Mouse (Mus musculus): ENCODE measurements at regions not wholly inside any gene's neighbourhood (a gene's known extent, or its start where the extent isn't known, plus 50 kb on each side); places are given as distances from the start of the nearest gene placed in this dataset.
A peak's percentile ranks its signal among the peaks of the same experiment; 100 is the strongest.

DNA sequence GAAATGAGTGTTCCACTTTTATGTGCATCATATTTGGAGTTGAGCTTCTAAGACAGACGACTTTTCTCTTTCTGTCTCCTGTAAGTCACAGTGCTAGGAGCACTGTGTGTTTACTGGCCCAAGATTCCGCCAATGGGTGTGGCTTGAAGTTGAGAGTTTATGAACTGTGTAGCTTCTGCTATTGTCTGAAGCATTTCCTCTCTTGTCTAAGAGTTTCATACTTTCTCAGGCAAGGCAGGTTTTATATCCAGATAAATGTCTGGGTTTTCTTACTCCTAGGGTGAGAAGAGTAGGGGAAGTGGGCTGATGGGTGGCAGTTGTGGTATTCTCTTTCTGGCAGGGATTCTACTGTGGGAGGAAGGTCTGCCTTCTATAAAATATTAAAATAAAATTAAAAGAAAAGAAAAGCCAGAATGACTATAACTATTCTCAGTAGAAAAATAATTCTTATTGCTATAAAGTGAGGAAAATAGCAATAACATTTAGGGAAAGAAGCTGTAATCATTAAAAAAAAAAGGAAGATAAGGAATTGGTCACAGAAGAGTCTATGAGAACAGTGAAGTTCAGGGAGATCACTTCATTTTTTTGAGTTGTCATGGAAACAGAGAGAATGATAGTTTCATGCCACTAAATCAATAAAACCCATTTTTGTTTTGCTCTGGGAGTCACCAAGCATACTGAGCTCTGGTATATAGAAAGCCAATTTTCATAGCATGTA is 147.9 kb upstream of the Cdkn2b start:
- Histone ChIP-seq H3K4me1 (ENCODE audit: control insufficient read depth, insufficient read depth, low read length) (no peaks in the 10 kb centered on the region), H3K4me3 (replicated peaks; ENCODE audit: insufficient read depth, low read depth, low read length) (no peak overlapping the region), H3K27ac (ENCODE audit: insufficient read depth, low read length) (no peak overlapping the region), H3K27me3 (ENCODE audit: control insufficient read depth, insufficient read depth, low read length) (no peaks in the 10 kb centered on the region)
- WGBS, result 82% methylated on average over 2 of the region's 2 CpGs
- TF ChIP-seq POLR2A (IDR thresholded peaks at IDR 0.05; ENCODE audit: borderline replicate concordance, insufficient read depth, low read length) (no peak), CTCF (IDR thresholded peaks at IDR 0.05; ENCODE audit: borderline replicate concordance, insufficient read depth, low read depth, low read length) (no peak)
- DNase-seq, result no peak

DNA sequence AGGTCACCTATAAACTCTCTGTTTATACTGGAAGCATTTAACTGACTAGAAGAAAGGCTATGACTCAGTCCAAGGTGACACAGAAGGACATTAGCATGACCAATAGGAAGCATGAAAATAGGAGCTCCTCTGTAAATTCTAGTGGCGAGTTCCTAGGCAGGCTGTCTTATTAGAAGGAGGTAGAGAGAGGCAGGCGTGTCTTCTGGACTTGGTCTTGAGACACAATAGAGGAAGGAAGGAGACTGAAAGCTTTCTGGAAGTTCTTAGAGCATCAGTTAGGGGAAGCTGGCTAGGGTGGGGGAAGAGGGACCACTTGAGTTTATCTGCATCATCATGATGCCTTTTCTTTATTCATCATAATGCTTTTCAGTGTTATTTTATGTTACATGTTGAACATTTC is 147.0 kb upstream of the Cdkn2b start:
- DNase-seq, result no peak
- Histone ChIP-seq H3K4me3 (replicated peaks; ENCODE audit: insufficient read depth, low read depth, low read length) (no peak overlapping the region), H3K27ac (ENCODE audit: insufficient read depth, low read length) (no peak overlapping the region), H3K4me1 (ENCODE audit: control insufficient read depth, insufficient read depth, low read length) (no peaks in the 10 kb centered on the region), H3K27me3 (ENCODE audit: control insufficient read depth, insufficient read depth, low read length) (no peaks in the 10 kb centered on the region)
- TF ChIP-seq CTCF (IDR thresholded peaks at IDR 0.05; ENCODE audit: borderline replicate concordance, insufficient read depth, low read depth, low read length) (no peak), POLR2A (IDR thresholded peaks at IDR 0.05; ENCODE audit: borderline replicate concordance, insufficient read depth, low read length) (no peak)
- WGBS, result 96% methylated on average over 2 of the region's 2 CpGs

DNA sequence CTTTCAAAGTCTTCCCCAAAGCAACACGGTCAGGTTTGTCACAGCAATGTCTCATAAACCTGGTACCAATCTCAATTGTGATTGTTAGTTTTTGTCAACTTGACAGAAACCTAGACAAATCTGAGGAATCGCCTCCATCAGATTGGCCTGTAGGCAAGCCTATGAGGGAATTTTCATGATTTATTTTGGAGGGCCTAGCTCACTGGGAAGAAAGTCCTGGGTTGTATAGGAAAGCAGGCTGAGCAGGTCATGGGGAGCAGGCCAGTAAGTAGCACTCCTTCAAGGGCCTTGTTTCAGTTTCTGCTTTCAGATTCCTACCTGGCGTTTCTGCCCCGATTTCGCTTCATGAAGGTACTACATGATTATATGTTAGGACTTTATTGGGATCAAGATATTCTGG is 144.1 kb upstream of the Cdkn2b start:
- TF ChIP-seq CTCF (IDR thresholded peaks at IDR 0.05; ENCODE audit: borderline replicate concordance, insufficient read depth, low read depth, low read length), result no peak
- no peak for TF ChIP-seq POLR2A (IDR thresholded peaks at IDR 0.05; ENCODE audit: borderline replicate concordance, insufficient read depth, low read length)
- H3K4me1 ChIP-seq (ENCODE audit: control insufficient read depth, insufficient read depth, low read length), result no peaks in the 10 kb centered on the region
- 96% methylated on average over 5 of the region's 5 CpGs for WGBS
- no peak overlapping the region for H3K4me3 ChIP-seq (replicated peaks; ENCODE audit: insufficient read depth, low read depth, low read length)
- H3K27me3 ChIP-seq (ENCODE audit: control insufficient read depth, insufficient read depth, low read length), result no peaks in the 10 kb centered on the region
- no peak for DNase-seq
- no peak overlapping the region for H3K27ac ChIP-seq (ENCODE audit: insufficient read depth, low read length)

DNA sequence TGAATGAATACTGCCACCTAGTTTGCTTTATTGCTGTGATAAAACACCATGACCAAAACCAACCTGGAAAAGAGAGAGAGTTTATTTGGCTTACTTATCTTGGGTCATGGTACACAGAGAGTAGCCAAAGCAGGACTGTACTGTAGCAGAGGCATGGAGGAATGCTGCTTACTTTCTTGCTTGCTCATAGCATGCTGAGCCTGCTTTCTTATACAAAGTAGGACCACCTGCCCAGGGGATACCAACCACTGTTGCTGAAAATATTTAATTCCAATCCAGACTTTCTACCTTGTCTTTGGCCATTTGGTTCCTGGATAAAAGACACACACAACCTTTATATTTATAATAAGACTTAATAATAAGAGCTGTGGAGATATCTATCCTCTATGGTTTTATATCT is 142.2 kb upstream of the Cdkn2b start:
- Histone ChIP-seq H3K4me3 (replicated peaks; ENCODE audit: insufficient read depth, low read depth, low read length) (no peak overlapping the region), H3K27me3 (ENCODE audit: control insufficient read depth, insufficient read depth, low read length) (no peaks in the 10 kb centered on the region), H3K4me1 (ENCODE audit: control insufficient read depth, insufficient read depth, low read length) (no peaks in the 10 kb centered on the region), H3K27ac (ENCODE audit: insufficient read depth, low read length) (no peak overlapping the region)
- TF ChIP-seq POLR2A (IDR thresholded peaks at IDR 0.05; ENCODE audit: borderline replicate concordance, insufficient read depth, low read length), result no peak
- no peak for TF ChIP-seq CTCF (IDR thresholded peaks at IDR 0.05; ENCODE audit: borderline replicate concordance, insufficient read depth, low read depth, low read length)
- no peak for DNase-seq

DNA sequence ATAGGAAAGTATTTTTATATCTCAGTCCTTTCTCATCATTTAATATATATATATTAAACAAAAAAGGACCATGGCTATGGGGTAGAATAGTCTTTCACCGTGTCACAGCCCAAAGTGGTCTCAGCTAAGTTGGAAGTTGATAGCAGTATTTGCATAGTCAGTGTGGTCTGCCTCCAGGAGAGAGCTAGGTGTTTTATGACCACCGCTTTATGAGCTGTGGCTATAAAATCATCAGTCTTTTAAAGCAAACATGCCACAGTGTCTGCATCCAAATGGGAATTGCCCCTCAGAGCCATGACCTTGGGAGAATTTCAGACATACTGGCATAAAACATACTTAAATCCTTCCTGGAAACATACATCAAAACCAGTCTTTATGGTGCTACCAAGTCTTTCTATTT is 140.9 kb upstream of the Cdkn2b start:
- TF ChIP-seq CTCF (IDR thresholded peaks at IDR 0.05; ENCODE audit: borderline replicate concordance, insufficient read depth, low read depth, low read length) (no peak), POLR2A (IDR thresholded peaks at IDR 0.05; ENCODE audit: borderline replicate concordance, insufficient read depth, low read length) (no peak)
- Histone ChIP-seq H3K4me1 (ENCODE audit: control insufficient read depth, insufficient read depth, low read length) (no peaks in the 10 kb centered on the region), H3K27ac (ENCODE audit: insufficient read depth, low read length) (no peak overlapping the region), H3K27me3 (ENCODE audit: control insufficient read depth, insufficient read depth, low read length) (no peaks in the 10 kb centered on the region), H3K4me3 (replicated peaks; ENCODE audit: insufficient read depth, low read depth, low read length) (no peak overlapping the region)
- WGBS, result 83% methylated on average over 2 of the region's 2 CpGs
- DNase-seq, result no peak

DNA sequence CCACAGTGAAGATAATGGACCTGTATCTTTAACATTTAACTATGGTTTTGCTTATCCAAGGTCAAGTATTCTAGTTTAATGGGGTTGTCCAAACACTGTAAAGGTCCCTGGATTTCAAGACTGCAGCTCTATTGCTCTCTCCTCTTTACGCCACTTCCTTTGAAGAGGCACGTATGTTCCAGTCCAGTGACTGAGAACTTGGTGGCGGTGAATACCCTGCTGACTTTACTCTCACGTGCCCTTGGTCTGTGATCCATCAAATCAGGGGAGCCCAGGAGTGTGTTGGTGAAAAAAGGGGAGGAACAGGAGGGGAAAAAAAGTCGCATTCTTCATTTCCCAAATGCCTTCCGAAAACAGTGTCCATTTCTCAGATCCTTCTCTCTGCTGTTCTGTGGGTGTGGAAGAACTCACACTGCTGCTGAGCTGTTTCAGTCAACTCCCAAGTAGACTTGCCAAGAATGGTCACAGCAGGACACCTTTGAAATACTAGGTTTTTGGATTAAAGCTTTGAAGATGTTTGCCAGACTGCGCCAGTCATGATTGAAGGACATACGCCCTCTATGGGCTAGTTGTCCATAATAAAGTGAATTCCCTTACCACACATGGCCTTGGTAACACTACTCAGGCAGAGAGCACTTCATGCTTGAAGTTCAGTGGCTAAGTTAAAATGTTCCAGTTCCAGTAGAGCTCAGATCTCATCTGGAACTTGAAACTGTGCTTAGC is 136.1 kb upstream of the Cdkn2b start:
- Histone ChIP-seq H3K27me3 (ENCODE audit: control insufficient read depth, insufficient read depth, low read length) (no peaks in the 10 kb centered on the region), H3K4me1 (ENCODE audit: control insufficient read depth, insufficient read depth, low read length) (peaks cover 12% of the 10 kb centered on the region; the same call in 1 of the 2 replicates), H3K4me3 (replicated peaks; ENCODE audit: insufficient read depth, low read depth, low read length) (no peak overlapping the region), H3K27ac (ENCODE audit: insufficient read depth, low read length) (no peak overlapping the region)
- peak; percentile 27 to 67 for DNase-seq
- WGBS, result 36% methylated on average over 8 of the region's 8 CpGs
- TF ChIP-seq CTCF (IDR thresholded peaks at IDR 0.05; ENCODE audit: borderline replicate concordance, insufficient read depth, low read depth, low read length) (no peak; the same call in 1 of the 2 replicates), POLR2A (IDR thresholded peaks at IDR 0.05; ENCODE audit: borderline replicate concordance, insufficient read depth, low read length) (no peak)

DNA sequence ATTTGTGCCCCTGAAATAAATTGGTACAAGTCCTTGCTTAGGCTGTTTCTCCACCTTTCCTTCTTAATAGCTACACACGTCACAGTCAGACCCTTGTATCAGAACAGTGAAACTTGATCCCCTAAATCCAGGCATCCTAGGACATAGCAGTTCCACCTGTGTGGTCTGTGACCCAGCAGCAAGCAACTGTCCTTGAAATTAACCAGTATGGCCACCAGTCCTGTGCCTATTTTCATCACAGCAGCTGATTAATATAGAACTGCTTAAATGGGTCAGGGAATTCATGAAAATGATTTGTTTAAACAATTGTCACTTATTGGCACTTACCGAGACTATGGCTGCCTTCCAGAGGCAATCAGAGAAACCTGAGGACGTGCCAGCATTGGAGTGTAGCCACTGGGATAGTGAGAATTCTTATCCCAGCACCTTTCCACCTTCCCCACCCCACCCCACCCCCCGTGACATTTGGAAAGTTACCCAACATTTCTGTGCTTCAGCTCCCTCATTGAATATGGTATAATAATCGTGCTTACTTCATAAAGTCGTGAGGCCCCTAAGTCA is 135.4 kb upstream of the Cdkn2b start:
- no peak overlapping the region for H3K4me3 ChIP-seq (replicated peaks; ENCODE audit: insufficient read depth, low read depth, low read length)
- WGBS, result 18% methylated on average over 6 of the region's 6 CpGs
- no peak for TF ChIP-seq CTCF (IDR thresholded peaks at IDR 0.05; ENCODE audit: borderline replicate concordance, insufficient read depth, low read depth, low read length)
- TF ChIP-seq POLR2A (IDR thresholded peaks at IDR 0.05; ENCODE audit: borderline replicate concordance, insufficient read depth, low read length), result no peak
- H3K27me3 ChIP-seq (ENCODE audit: control insufficient read depth, insufficient read depth, low read length), result no peaks in the 10 kb centered on the region
- DNase-seq, result peak; percentile 66 to 78
- no peak overlapping the region for H3K27ac ChIP-seq (ENCODE audit: insufficient read depth, low read length)
- peaks cover 12% of the 10 kb centered on the region; the same call in 1 of the 2 replicates for H3K4me1 ChIP-seq (ENCODE audit: control insufficient read depth, insufficient read depth, low read length)

Measured in cerebellum, adult 2 months (tissue).